Mouse (Mus musculus): ENCODE measurements around the gene Hoxa6.

GRCm38 (mm10) chr6:52202362-52203120 is 6.0 kb downstream of the Hoxa6 start:
- TF ChIP-seq CTCF (IDR thresholded peaks at IDR 0.05; ENCODE audit: control insufficient read depth, insufficient read depth, insufficient read length) (no peak), USF1 (IDR thresholded peaks at IDR 0.05; ENCODE audit: low read depth) (no peak), FOSL1 (IDR thresholded peaks at IDR 0.05; ENCODE audit: insufficient read depth, low read length, poor library complexity, severe bottlenecking) (no peak), MYOG (IDR thresholded peaks at IDR 0.05; ENCODE audit: control insufficient read depth, extremely low read depth, insufficient read length) (no peak), MYOD1 (IDR thresholded peaks at IDR 0.05; ENCODE audit: control insufficient read depth, insufficient read length, low read depth) (no peak), CEBPB (IDR thresholded peaks at IDR 0.05; ENCODE audit: low read depth) (no peak)
